Mouse (Mus musculus): ENCODE measurements at regions not wholly inside any gene's neighbourhood (a gene's known extent, or its start where the extent isn't known, plus 50 kb on each side); places are given as distances from the start of the nearest gene placed in this dataset.

GRCm38 (mm10) chr3:31847087-31847486, 55.2 kb upstream of the Kcnmb2 start:
- TF ChIP-seq EP300 (IDR thresholded peaks at IDR 0.05; ENCODE audit: low read depth) (no peak), CTCF (IDR thresholded peaks at IDR 0.05; ENCODE audit: low read depth) (no peak)
- Histone ChIP-seq H3K4me1 (ENCODE audit: insufficient read depth) (no peaks in the 10 kb centered on the region), H3K27ac (ENCODE audit: low read depth) (no peak overlapping the region), H3K9me3 (ENCODE audit: low read length) (no peaks in the 10 kb centered on the region), H3K36me3 (replicated peaks; ENCODE audit: insufficient read depth, low read length) (no peaks in the 10 kb centered on the region), H3K27me3 (ENCODE audit: insufficient read depth, low read length) (no peaks in the 10 kb centered on the region), H3K9ac (replicated peaks) (no peak overlapping the region), H3K4me3 (ENCODE audit: low read depth, low read length) (no peak overlapping the region), H3K4me2 (ENCODE audit: low read depth, low read length) (no peak overlapping the region)
- ATAC-seq (no peak), DNase-seq (no peak)
- WGBS (ENCODE audit: insufficient replicate concordance), result 77% methylated on average over 4 of the region's 4 CpGs
